Mouse (Mus musculus) E14TG2a.4 (cell line): ENCODE measurements around the gene Blnk.

Experiments
- CTCF ChIP-seq: conservative IDR thresholded peaks from 2 replicates; pipeline ENCODE4 v1.5.1; 2014; ENCODE audit warnings: low read length
- POU5F1 ChIP-seq: IDR thresholded peaks from 2 replicates; pipeline ENCODE4 v1.6.1; 2014; ENCODE audit warnings: low read length, borderline replicate concordance

DNA sequence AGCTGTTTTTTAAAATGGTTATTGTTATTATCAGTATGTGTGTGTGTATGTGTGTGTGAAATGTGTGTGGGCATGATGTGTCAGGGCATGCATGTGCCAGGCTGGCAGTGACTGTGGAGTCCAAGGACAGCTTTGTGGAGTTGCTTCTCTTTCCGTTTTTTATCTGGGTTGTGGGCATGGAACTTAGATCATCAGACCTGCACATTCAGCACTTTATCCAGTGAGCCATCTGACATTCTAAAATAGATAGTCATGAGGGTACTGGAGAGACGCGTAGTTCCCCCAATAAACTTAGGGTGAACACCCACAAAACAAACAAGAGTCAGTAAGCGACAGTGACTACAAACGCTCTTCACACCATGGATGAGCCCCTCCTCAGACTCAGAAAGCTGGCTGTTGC lies 979 bp downstream of the Blnk start:
- TF ChIP-seq CTCF (no peak), POU5F1 (no peak)
